Mouse (Mus musculus) C2C12 (cell line): ENCODE measurements around the gene Srgap2.

Experiments used
- CTCF ChIP-seq: IDR thresholded peaks from one replicate; pipeline ENCODE4 v1.5.1; 2011; ENCODE audit not compliant: control insufficient read depth, insufficient read depth, insufficient read length
- MAX ChIP-seq: IDR thresholded peaks from one replicate; pipeline ENCODE4 v1.6.1; 2011; ENCODE audit warnings: mild to moderate bottlenecking, control low read depth
- MYOD1 ChIP-seq: IDR thresholded peaks from one replicate; pipeline ENCODE4 v1.6.1; 2011; ENCODE audit warnings: low read depth; ENCODE audit not compliant: control insufficient read depth, insufficient read length
- MYOG ChIP-seq: IDR thresholded peaks from one replicate; pipeline ENCODE4 v1.6.1; 2011; ENCODE audit not compliant: control insufficient read depth, insufficient read length; ENCODE audit errors: extremely low read depth
- USF1 ChIP-seq: IDR thresholded peaks from one replicate; pipeline ENCODE4 v1.6.1; 2011; ENCODE audit warnings: low read depth, mild to moderate bottlenecking, control low read depth, moderate library complexity

DNA sequence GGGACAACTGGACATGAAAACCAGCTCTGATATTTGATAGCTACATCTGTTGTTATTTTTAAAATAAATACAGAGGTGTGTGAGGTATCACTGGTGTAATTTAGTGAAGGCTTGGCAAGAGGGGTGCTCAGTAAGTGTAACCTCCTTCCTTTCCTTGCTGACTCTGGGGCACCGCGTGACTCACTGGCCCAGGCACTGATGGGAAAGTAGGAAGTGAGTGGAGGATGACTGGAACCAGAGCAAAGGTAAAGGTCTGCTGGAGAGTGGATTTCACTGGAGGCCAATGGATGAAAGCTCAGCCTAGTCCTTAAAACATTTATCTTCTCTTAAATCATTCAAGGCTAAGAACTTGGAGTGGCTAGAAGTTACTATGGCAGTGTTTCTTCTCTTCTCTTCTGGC is 226.4 kb downstream of the Srgap2 start:
- TF ChIP-seq CTCF: no peak
- no peak for TF ChIP-seq USF1
- no peak for TF ChIP-seq MYOD1
- TF ChIP-seq MYOG: no peak
- TF ChIP-seq MAX: no peak
